Mouse (Mus musculus) testis, adult 2 months (tissue): Measurements from ENCODE around the gene Crim1.

ENCODE experiments used
- CTCF ChIP-seq: fragments of 200-500 bp; IDR thresholded peaks from 2 replicates; pipeline ENCODE4 v1.5.1; 2012; ENCODE audit warnings: low read depth, mild to moderate bottlenecking, inconsistent platforms, low read length, moderate library complexity; ENCODE audit not compliant: control insufficient read depth, insufficient read depth, insufficient replicate concordance
- POLR2A ChIP-seq: fragments of 200-500 bp; IDR thresholded peaks from 2 replicates; pipeline ENCODE4 v1.6.1; 2012; ENCODE audit warnings: low read depth, mild to moderate bottlenecking, inconsistent platforms, low read length, moderate library complexity; ENCODE audit not compliant: control insufficient read depth

DNA sequence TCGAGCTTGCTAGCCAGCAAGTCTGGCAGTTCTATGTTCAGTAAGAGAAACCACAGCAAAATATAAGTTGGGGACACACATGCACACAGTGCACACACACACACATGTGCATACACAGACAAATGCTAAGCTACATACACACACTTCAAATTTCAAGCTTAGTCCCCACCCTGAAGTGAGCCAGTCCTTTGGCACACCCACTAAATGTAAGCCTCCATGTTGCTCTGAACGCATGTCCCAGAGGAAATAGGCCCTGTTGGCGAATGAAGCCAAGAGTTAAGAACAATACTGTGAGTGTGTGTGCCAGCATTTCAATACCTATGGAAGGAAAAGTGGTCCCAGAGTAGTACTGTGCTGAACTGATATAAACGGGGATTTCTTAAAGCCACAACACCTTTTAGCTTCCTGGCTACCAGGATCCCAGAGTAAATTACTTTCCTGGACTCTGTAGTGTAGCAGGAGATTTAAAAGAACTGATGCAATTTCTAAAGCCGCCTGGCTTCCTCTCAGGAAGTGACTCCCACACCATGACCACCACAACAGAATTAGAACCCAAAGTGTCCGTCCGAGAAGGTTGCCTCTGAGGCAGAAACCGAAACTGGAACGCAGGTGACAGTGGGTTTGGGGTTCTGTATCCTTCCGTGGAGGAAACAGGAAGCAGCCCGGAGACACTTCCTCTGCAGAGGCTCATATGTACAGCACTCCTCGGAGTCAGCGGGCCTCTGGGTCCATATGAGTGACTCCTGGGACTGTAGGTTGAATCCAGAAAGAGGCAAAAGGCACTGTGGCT lies 162.1 kb downstream of the Crim1 start:
- no peak for TF ChIP-seq CTCF
- TF ChIP-seq POLR2A, result no peak
